Mouse (Mus musculus): ENCODE results near the gene Cdk14. TPM values are rescaled to one million over a fixed set of nuclear protein-coding genes. Genes with fewer than 3 reads are reported as not detected.

Cdk14 gene
- total RNA-seq, 1 experiment from 2014 or later, result 43.7 TPM

DNA sequence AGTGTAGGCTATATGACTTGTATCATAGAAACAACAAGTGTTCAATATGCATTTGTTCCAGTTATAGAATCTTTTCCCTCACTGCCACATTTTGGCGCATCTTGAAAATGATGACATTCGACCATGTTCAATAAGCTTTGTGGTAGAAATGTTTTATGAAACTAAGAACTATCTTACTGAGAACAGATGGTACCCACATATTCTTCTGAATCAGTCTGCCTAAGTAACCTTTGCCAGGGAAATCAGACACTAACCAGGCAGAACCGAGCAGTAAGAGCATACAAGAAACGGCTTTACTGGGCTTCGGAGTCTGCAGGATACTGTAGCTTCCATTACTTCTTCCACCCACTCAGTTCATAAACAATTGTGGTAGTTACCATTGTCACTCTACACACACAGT is 255.8 kb downstream of the Cdk14 start:
- ATAC-seq (replicated peaks; ENCODE audit: insufficient number of reproducible peaks, low FRiP score, low TSS enrichment, poor library complexity, severe bottlenecking), result no peak

DNA sequence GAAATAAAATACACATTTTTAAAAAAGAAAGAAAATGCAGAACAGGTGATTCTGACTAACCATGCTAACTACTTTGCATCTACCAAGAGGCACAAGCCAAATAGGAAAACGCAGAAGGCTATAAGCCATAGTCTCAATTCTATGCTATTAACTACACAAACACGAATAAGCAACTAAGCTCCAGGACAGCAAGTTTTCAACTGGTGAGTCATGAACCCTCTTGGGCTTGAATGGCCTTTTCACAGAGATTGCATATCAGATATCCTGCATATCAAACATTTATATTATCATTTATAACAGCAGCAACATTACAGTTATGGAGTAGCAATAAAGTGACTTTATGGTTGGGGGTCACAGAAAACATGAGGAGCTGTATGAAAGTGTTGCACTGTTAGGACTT is 256.3 kb downstream of the Cdk14 start:
- no peak for ATAC-seq (replicated peaks; ENCODE audit: insufficient number of reproducible peaks, low FRiP score, low TSS enrichment, poor library complexity, severe bottlenecking)

DNA sequence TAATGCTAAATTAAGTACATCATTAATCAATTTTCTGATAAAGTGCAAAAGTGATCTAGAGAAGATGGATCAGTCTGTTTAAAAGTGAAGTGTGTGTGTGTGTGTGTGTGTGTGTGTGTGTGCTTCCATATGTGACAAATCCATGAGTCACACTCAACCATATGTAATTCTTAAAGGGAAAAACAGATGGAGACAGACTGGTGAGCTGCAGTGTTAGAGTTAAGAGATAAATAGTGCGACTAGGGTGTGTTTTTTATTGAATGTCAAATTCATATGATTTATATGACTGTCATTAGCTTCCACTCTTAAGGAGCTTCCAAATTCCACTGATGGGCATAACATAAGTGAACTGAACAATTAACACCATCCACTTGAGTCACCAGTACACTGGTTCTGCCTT is 260.6 kb downstream of the Cdk14 start:
- no peak for ATAC-seq (replicated peaks; ENCODE audit: insufficient number of reproducible peaks, low FRiP score, low TSS enrichment, poor library complexity, severe bottlenecking)

DNA sequence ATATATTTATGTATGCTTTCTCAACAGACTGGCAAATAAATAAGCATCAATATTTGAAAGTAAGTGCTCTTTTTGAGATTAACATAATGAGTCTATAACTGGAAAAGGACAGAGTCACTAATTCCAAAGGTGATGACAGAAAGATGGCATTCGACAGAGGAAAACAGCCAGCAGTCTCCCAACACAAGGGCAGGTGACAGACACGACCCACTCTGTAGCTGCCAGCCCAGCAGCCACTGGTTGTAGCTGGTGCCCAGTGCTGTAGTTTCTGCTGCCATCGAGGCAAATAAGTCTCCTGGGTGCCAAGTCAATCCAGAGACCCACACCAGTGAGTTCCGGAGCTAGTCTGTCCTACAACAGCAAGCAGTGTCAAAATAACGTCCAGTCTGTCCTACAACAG is 280.3 kb downstream of the Cdk14 start:
- ATAC-seq (replicated peaks; ENCODE audit: insufficient number of reproducible peaks, low FRiP score, low TSS enrichment, poor library complexity, severe bottlenecking), result no peak

DNA sequence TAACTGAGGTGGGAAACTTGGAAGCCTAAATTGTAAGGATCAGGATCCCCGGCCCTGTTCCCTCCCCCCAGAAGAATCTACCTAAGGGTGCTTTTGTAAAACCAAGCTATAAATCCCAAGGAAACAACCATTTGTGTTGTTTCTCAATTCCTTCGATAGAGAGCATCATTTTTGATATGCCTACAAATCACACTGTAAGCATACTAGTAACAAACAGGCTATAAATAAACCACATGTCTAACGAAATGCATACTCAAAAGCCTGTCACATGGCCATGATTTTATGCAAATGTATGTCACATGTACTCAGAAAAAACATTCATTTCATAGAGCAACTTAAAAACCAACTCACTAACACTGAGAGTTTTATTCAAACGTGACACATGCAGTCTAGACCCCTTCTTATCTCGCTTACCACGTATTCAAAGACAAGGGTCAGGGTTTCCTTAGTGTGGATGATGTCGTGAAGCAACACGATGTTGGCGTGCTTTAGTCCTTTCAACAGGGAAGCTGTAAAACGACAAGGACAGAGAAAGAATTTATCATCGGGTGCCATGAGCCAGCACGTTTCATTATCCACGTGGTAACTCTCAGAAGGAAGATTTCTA is 285.1 kb downstream of the Cdk14 start:
- ATAC-seq (replicated peaks; ENCODE audit: insufficient number of reproducible peaks, low FRiP score, low TSS enrichment, poor library complexity, severe bottlenecking), result no peak

DNA sequence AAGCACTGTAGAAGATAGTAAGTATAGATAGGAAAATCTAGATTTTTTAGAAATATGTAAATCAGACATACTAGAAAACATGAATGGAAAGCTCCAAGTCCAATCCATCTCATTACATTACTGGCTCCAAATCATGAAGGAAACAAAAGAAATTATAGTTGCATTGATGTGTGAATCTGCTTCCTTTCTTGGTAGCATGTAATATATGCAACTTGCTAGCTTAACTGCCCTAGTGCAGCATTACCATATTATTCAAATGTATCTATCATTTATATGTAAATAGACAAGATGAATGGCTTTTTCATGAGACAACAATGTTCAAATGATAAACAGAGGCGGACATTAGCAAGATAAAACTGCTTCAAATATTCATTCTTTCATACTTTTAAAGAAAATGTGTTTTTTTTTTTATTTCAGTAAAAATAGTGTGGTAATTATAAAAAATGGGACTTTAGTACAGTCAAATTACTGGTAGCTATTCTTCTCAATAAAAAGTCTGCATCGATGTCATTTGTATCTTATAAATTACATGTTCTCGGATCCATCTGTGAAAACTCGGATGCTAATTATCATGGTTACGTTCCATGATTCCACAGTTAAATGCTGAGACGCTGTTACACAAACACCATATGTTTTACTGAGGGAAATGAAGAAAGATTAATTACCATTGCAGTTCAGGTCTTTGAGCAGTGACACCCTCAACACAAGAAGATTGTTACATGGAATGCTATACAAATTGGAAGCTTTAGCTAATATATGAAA is 285.8 kb downstream of the Cdk14 start:
- ATAC-seq (replicated peaks; ENCODE audit: insufficient number of reproducible peaks, low FRiP score, low TSS enrichment, poor library complexity, severe bottlenecking), result no peak

DNA sequence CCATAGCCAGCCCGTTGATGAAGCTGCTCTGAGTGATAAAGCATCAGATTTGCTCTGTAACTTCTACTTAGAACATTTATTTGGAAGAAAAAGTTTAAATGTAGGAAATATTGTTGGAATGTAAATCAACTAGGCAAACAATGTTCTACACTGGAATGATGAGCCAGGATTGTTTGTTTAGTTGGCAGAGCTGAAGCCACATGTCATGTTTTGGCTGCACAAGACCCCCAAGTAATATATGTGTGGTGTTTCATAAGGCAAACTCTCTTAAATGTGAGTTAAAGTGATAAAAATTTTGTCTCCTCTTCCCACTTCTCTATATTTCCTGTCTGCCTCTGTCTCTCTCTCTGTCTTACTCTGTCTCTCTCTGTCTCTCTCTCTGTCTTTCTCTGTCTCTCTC is 291.3 kb downstream of the Cdk14 start:
- no peak for ATAC-seq (replicated peaks; ENCODE audit: insufficient number of reproducible peaks, low FRiP score, low TSS enrichment, poor library complexity, severe bottlenecking)

DNA sequence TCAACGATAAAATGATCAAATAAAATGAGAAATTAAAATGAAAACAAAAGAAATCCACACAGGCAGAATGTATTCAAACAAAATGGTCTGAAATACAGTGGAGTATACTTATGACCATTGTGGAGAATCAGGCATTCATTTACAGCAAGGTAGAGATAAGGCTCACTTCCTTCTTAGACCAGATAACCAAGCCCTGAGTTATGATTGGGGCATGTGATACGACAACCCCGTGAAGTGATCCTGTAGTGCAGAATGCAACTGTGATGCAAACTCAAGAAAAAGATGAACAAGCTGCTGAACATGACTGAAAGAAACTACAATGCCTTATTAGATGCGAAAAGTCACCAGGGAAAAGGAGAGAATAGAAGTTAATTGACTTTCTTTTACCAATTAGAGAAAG is 295.5 kb downstream of the Cdk14 start:
- no peak for ATAC-seq (replicated peaks; ENCODE audit: insufficient number of reproducible peaks, low FRiP score, low TSS enrichment, poor library complexity, severe bottlenecking)

DNA sequence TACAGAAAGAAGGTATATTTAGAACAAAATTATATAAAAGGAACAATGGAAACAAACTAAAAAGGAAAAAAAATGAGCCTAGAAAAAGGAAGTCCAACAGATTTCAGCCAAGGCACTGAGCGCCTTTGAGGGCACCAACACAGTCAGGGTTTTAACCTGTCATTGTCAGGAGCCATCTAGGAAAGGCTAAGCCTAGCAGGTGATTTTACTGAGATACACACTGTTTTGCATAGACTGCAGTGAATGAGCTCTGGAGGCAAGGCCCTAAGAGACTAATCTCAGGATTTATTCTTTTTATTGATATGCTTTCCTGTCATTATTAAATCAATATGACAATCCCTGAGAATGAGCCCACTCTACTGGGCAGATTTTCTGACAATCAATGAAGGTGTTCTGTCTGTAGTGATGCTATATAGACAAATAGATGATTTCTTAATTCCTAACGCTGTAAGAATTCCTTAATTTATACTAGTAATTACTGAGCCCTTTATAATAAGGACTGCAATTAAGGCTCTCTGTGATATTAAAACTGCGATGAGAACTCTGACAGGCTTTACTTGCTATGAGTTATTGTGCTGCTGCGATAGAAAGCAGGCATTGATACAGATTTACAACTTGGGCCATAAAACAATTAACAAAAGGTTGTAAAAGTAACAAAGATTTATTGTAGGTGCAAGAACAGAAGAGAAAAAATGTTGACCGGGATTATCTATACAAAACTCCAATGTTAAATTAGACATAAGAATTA is 303.2 kb downstream of the Cdk14 start:
- ATAC-seq (replicated peaks; ENCODE audit: insufficient number of reproducible peaks, low FRiP score, low TSS enrichment, poor library complexity, severe bottlenecking), result no peak

DNA sequence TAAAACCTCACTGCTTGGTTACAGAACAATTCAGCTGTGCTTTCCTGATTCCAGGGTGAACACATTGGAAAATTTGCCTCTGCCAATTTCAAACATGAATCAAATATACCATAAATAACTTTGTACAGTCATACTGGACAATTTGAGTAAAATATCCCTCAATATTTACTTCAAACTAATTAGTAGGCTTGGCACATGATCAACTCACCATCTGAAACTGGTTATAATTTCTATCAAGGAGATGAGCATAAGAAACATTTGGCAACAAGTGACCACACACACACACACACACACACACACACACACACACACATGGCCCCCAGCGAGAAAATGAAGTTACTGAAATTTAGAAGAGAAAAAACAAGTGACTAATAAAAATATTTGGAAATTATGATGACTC is 304.6 kb downstream of the Cdk14 start:
- no peak for ATAC-seq (replicated peaks; ENCODE audit: insufficient number of reproducible peaks, low FRiP score, low TSS enrichment, poor library complexity, severe bottlenecking)

DNA sequence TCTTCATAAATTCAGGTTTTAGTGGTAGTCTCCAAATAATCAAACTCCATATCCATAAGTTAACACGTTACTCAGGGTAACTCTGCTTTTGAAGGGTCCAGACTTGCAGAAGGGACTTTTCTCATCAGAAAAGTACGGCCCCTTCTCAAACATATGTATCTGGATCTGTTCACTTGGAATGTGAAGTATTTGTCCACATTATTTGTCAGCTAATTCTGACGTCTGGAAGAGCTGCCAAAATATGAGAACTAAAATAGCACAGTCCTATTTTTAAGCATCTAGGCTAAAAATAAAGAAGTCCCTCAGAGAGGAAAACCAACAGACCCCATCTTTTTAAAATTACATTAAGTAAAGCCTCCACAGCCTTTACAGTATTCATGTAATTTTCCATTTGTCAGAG is 310.5 kb downstream of the Cdk14 start:
- no peak for ATAC-seq (replicated peaks; ENCODE audit: insufficient number of reproducible peaks, low FRiP score, low TSS enrichment, poor library complexity, severe bottlenecking)

DNA sequence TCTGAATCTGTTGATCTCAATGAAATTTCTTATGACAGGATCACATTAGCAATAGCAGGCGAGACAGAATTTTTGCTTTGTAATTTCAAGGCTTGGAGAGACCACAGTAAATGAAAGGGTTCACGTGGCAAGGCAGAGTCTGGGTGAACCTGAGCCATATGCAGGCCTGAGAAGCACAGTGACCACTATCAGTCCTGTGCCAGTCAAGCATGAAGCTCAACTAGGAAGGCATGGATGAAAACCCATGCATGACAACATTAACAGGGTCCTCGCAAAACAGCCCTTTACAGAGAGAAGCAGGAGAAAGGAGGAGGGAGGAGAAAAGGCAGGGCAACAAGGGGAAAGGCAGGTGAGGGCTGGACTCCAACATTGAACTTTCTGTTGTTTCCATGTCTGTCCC is 311.1 kb downstream of the Cdk14 start:
- no peak for ATAC-seq (replicated peaks; ENCODE audit: insufficient number of reproducible peaks, low FRiP score, low TSS enrichment, poor library complexity, severe bottlenecking)

DNA sequence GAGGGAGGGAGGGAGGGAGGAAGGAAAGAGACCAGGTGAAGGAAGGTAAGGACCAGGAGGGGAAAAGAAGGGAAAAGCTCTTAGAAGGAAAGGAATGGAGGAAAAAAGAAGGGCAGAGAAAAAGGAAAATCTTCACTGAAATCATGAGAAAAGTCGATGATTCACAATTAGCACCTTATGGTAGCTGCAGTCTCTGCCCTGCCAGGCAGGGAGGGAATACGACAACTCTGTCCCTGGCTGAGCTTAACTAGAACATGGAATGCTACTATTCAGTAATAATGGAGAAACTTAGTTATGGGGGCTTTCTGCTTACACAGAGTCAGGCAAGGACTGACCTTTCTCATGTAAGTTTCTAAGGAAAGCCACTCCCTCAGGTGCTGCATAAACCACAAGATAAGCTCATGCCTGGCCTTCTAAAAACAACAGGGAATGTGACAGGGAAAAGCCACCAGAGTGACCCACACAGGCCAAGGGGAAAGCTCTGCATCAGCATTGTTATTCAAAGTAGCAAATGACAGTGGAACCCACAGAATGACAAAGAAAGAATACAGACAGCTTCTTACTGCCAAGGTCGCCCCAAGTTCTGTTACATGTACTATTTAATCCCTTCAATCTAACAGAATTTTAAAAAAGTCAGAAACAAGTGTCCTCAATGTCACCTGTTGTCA is 323.7 kb downstream of the Cdk14 start:
- no peak for ATAC-seq (replicated peaks; ENCODE audit: insufficient number of reproducible peaks, low FRiP score, low TSS enrichment, poor library complexity, severe bottlenecking)

DNA sequence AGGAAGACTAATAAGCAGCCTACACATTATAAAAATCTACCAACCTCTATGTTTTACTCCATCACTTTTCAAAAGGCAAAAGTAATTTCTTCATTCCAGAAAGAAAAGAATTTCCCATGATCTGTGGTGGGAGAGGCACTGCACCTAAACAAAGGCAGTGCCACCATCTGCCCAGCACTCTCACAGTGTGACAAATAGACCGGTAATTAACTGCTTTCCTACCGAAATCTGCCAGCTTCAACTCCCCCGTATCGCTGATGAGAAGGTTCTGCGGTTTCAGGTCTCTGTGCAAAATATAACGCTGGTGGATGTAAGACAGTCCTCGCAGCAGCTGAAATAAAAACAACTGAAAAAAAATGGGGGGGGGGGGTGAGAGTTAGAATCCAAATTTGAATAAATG is 327.4 kb downstream of the Cdk14 start:
- ATAC-seq (replicated peaks; ENCODE audit: insufficient number of reproducible peaks, low FRiP score, low TSS enrichment, poor library complexity, severe bottlenecking), result no peak

DNA sequence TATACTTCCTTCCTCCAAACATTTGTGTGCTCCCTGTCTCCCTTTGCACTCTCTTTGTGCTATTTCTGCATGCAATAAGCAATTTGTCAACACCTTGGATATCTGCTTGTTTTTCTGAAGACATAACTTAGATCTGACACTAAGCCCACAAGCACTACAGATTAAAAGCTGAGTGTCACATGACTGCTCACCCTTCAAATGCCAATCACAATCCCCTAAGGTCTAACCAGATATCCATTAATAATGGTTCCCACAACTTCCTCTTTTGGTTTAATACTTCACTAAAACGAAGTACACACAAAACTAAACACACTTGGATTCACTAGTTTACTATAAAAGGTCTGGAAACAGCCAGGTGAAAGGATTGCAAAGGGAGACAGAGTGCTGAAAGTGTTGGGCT is 348.6 kb downstream of the Cdk14 start:
- ATAC-seq (replicated peaks; ENCODE audit: insufficient number of reproducible peaks, low FRiP score, low TSS enrichment, poor library complexity, severe bottlenecking), result no peak

DNA sequence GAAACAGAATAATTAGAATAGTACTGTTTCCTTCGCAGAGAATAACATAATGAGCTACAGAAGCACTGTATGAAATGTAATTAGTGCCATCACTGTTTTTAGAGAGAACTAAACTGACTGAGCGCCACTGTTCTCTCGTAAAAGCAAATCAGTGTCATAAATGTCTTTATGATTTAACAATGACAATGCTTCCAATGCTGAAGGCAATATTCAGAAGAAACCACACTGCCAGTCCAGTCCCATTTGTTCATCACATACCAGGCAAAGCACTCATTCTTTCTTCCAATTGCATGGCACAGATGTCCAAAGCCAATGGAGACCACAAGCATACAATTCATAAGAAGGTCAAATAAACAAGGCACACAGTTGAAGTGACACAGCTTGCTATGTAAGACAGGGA is 355.4 kb downstream of the Cdk14 start:
- ATAC-seq (replicated peaks; ENCODE audit: insufficient number of reproducible peaks, low FRiP score, low TSS enrichment, poor library complexity, severe bottlenecking), result no peak

DNA sequence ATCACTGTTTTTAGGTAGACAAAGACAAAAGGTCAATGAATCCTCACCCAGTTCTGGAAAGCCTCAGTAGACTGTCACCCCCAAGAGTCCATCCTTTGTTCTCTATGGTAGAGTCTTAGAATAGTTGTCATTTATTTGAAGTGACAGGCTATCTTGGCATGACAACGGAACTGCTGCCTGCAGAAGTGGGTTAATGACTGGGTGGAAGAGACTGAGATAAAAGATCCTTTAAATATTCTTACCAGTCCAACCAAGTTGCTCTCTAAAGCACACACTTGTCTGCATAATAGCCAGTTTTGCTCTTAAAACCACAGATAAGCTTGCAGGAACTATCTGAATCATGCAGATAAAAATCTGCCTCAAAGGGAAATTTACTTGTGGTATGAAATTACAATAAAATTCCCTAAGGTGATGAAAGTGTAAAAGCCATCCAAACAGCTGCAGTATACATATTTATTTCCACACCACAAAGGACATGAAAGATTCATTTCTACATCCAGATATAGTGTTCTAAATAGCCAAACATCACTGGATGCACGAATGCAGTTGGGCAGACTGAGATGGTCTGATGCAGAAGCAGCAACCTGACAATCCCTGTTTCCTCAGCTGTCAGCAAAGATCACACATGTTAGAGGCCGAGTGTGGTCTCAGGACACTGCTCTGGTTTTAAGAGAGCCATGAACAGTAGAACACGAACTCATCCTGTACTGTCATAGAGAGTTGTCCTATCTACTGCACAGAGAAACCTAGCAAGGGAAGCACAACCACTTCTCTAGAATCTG is 363.8 kb downstream of the Cdk14 start:
- no peak for ATAC-seq (replicated peaks; ENCODE audit: insufficient number of reproducible peaks, low FRiP score, low TSS enrichment, poor library complexity, severe bottlenecking)

DNA sequence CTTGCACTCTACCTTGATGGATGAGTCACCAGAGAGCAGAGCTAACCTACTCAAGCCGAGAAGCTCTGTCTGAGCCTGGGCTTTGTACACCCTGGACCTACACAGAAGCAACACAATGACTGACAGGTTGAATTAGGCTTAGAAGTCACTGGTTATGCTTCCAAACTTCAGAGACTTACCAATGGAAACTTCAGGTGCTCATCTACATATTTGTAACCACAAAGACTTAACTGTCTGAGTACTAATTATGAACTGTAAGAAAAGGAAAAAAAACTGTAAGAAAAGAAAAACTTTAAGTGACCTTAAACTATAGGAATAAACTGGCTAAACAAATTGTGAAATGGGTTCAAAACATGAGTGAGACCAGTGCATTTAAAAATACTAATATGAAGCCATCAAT is 364.6 kb downstream of the Cdk14 start:
- no peak for ATAC-seq (replicated peaks; ENCODE audit: insufficient number of reproducible peaks, low FRiP score, low TSS enrichment, poor library complexity, severe bottlenecking)

DNA sequence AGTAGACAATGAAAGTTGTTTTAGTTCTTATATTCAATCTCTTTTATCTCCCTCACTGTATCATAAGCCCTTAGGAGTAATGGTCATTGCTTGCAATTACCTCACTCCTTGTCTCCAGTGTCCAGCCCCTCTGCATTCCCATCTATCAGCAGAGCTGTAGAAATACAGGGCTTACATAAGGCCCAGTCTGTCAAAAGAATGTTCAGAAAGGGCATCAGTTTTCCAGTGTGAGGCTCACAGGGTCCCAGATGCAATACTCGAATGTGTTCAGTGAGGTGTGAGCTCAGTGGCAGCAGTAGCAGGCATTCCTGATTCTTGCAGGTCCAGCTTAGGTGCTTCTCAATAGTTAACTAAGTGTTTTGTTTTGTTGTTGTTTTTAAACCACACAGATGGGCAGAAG is 365.8 kb downstream of the Cdk14 start:
- no peak for ATAC-seq (replicated peaks; ENCODE audit: insufficient number of reproducible peaks, low FRiP score, low TSS enrichment, poor library complexity, severe bottlenecking)
